Mouse (Mus musculus): ENCODE data around the gene Myo1e. TPM values are rescaled to one million over a fixed set of nuclear protein-coding genes. Genes with fewer than 3 reads are reported as not detected.

Gene Myo1e
- polyA plus RNA-seq, 1 experiment from 2014 or later: 17.0 TPM

- no peak for TF ChIP-seq CTCF (IDR thresholded peaks at IDR 0.05; ENCODE audit: low read depth)
These were observed 188.9 kb downstream of the Myo1e start for GRCm38 (mm10) chr9:70396083-70396482.

GRCm38 (mm10) chr9:70401937-70402539 is 194.9 kb downstream of the Myo1e start:
- ATAC-seq (replicated peaks; ENCODE audit: low FRiP score, low read depth) (no peak), DNase-seq (ENCODE audit: low spot score) (no peak)
- peaks cover 6% of the 10 kb centered on the region; the same call in 1 of the 2 replicates for H3K36me3 ChIP-seq (ENCODE audit: insufficient read depth, low read length)
- no peaks in the 10 kb centered on the region for H3K4me1 ChIP-seq (replicated peaks; ENCODE audit: insufficient read depth, low read length)
- H3K9me3 ChIP-seq (replicated peaks; ENCODE audit: low read length): no peaks in the 10 kb centered on the region
- no peak overlapping the region for H3K4me2 ChIP-seq (ENCODE audit: low read length)
- no peak overlapping the region for H3K27ac ChIP-seq
- H3K27me3 ChIP-seq (ENCODE audit: insufficient read depth, low read length): no peaks in the 10 kb centered on the region
- no peak overlapping the region for H3K9ac ChIP-seq (ENCODE audit: low read depth, low read length)
- WGBS: 85% methylated on average over 8 of the region's 8 CpGs
- no peak for TF ChIP-seq CTCF (IDR thresholded peaks at IDR 0.05; ENCODE audit: low read depth)
- H3K4me3 ChIP-seq (replicated peaks; ENCODE audit: low read depth, low read length): no peak overlapping the region

More at GRCm38 (mm10) chr9:70396083-70396482, 188.9 kb downstream of the Myo1e start:
- no peak overlapping the region for H3K27ac ChIP-seq
- H3K4me1 ChIP-seq (replicated peaks; ENCODE audit: insufficient read depth, low read length): no peaks in the 10 kb centered on the region
- peaks cover 19% of the 10 kb centered on the region for H3K36me3 ChIP-seq (ENCODE audit: insufficient read depth, low read length)
- WGBS: 78% methylated on average over 2 of the region's 2 CpGs
- no peaks in the 10 kb centered on the region for H3K27me3 ChIP-seq (ENCODE audit: insufficient read depth, low read length)
- H3K9ac ChIP-seq (ENCODE audit: low read depth, low read length): no peak overlapping the region
- DNase-seq (ENCODE audit: low spot score) (no peak), ATAC-seq (replicated peaks; ENCODE audit: low FRiP score, low read depth) (no peak)
- H3K4me2 ChIP-seq (ENCODE audit: low read length): no peak overlapping the region
- no peaks in the 10 kb centered on the region for H3K9me3 ChIP-seq (replicated peaks; ENCODE audit: low read length)
- no peak overlapping the region for H3K4me3 ChIP-seq (replicated peaks; ENCODE audit: low read depth, low read length)

- H3K27ac ChIP-seq: no peak overlapping the region
- peaks cover 35% of the 10 kb centered on the region for H3K36me3 ChIP-seq (ENCODE audit: insufficient read depth, low read length)
- WGBS: 90% methylated on average over 3 of the region's 3 CpGs
- no peaks in the 10 kb centered on the region for H3K4me1 ChIP-seq (replicated peaks; ENCODE audit: insufficient read depth, low read length)
- no peak overlapping the region for H3K4me3 ChIP-seq (replicated peaks; ENCODE audit: low read depth, low read length)
- H3K27me3 ChIP-seq (ENCODE audit: insufficient read depth, low read length): no peaks in the 10 kb centered on the region
- H3K4me2 ChIP-seq (ENCODE audit: low read length): no peak overlapping the region
- no peaks in the 10 kb centered on the region for H3K9me3 ChIP-seq (replicated peaks; ENCODE audit: low read length)
- ATAC-seq (replicated peaks; ENCODE audit: low FRiP score, low read depth): no peak
- no peak for DNase-seq (ENCODE audit: low spot score)
- TF ChIP-seq CTCF (IDR thresholded peaks at IDR 0.05; ENCODE audit: low read depth): no peak
- H3K9ac ChIP-seq (ENCODE audit: low read depth, low read length): no peak overlapping the region
These were observed 199.4 kb downstream of the Myo1e start for GRCm38 (mm10) chr9:70406596-70406995.

GRCm38 (mm10) chr9:70408791-70409190 is 201.6 kb downstream of the Myo1e start:
- no peak overlapping the region for H3K27ac ChIP-seq
- H3K9me3 ChIP-seq (replicated peaks; ENCODE audit: low read length): no peaks in the 10 kb centered on the region
- H3K4me1 ChIP-seq (replicated peaks; ENCODE audit: insufficient read depth, low read length): no peaks in the 10 kb centered on the region
- H3K4me2 ChIP-seq (ENCODE audit: low read length): no peak overlapping the region
- DNase-seq (ENCODE audit: low spot score) (peak; percentile 50), ATAC-seq (replicated peaks; ENCODE audit: low FRiP score, low read depth) (no peak)
- WGBS: 89% methylated on average over 3 of the region's 3 CpGs
- peak; percentile 70 for TF ChIP-seq CTCF (IDR thresholded peaks at IDR 0.05; ENCODE audit: low read depth)
- H3K4me3 ChIP-seq (replicated peaks; ENCODE audit: low read depth, low read length): no peak overlapping the region
- H3K27me3 ChIP-seq (ENCODE audit: insufficient read depth, low read length): no peaks in the 10 kb centered on the region
- no peak overlapping the region for H3K9ac ChIP-seq (ENCODE audit: low read depth, low read length)
- peaks cover 45% of the 10 kb centered on the region for H3K36me3 ChIP-seq (ENCODE audit: insufficient read depth, low read length)

- no peak overlapping the region for H3K4me3 ChIP-seq (replicated peaks; ENCODE audit: low read depth, low read length)
These were observed 202.6 kb downstream of the Myo1e start for GRCm38 (mm10) chr9:70409743-70410142.

GRCm38 (mm10) chr9:70410668-70411067 is 203.5 kb downstream of the Myo1e start:
- 50% methylated on average over 11 of the region's 11 CpGs for WGBS
- TF ChIP-seq CTCF (IDR thresholded peaks at IDR 0.05; ENCODE audit: low read depth): no peak
- H3K4me1 ChIP-seq (replicated peaks; ENCODE audit: insufficient read depth, low read length): no peaks in the 10 kb centered on the region
- DNase-seq (ENCODE audit: low spot score) (no peak), ATAC-seq (replicated peaks; ENCODE audit: low FRiP score, low read depth) (no peak)
- H3K4me3 ChIP-seq (replicated peaks; ENCODE audit: low read depth, low read length): no peak overlapping the region
- no peaks in the 10 kb centered on the region for H3K27me3 ChIP-seq (ENCODE audit: insufficient read depth, low read length)
- H3K36me3 ChIP-seq (ENCODE audit: insufficient read depth, low read length): peaks cover 45% of the 10 kb centered on the region
- H3K9me3 ChIP-seq (replicated peaks; ENCODE audit: low read length): no peaks in the 10 kb centered on the region
- H3K9ac ChIP-seq (ENCODE audit: low read depth, low read length): no peak overlapping the region
- H3K4me2 ChIP-seq (ENCODE audit: low read length): no peak overlapping the region
- no peak overlapping the region for H3K27ac ChIP-seq

More at GRCm38 (mm10) chr9:70409743-70410142, 202.6 kb downstream of the Myo1e start:
- no peak for DNase-seq (ENCODE audit: low spot score)
- 92% methylated on average over 8 of the region's 8 CpGs for WGBS
- H3K4me1 ChIP-seq (replicated peaks; ENCODE audit: insufficient read depth, low read length): no peaks in the 10 kb centered on the region
- no peak overlapping the region for H3K27ac ChIP-seq
- H3K9ac ChIP-seq (ENCODE audit: low read depth, low read length): no peak overlapping the region
- peaks cover 45% of the 10 kb centered on the region for H3K36me3 ChIP-seq (ENCODE audit: insufficient read depth, low read length)
- H3K4me2 ChIP-seq (ENCODE audit: low read length): no peak overlapping the region
- H3K27me3 ChIP-seq (ENCODE audit: insufficient read depth, low read length): no peaks in the 10 kb centered on the region
- TF ChIP-seq CTCF (IDR thresholded peaks at IDR 0.05; ENCODE audit: low read depth): no peak
- no peak for ATAC-seq (replicated peaks; ENCODE audit: low FRiP score, low read depth)
- no peaks in the 10 kb centered on the region for H3K9me3 ChIP-seq (replicated peaks; ENCODE audit: low read length)

GRCm38 (mm10) chr9:70413038-70413437 is 205.9 kb downstream of the Myo1e start:
- Histone ChIP-seq H3K4me2 (ENCODE audit: low read length) (no peak overlapping the region), H3K36me3 (ENCODE audit: insufficient read depth, low read length) (peaks cover 40% of the 10 kb centered on the region), H3K9me3 (replicated peaks; ENCODE audit: low read length) (no peaks in the 10 kb centered on the region), H3K27me3 (ENCODE audit: insufficient read depth, low read length) (no peaks in the 10 kb centered on the region), H3K4me3 (replicated peaks; ENCODE audit: low read depth, low read length) (no peak overlapping the region), H3K9ac (ENCODE audit: low read depth, low read length) (no peak overlapping the region), H3K27ac (no peak overlapping the region), H3K4me1 (replicated peaks; ENCODE audit: insufficient read depth, low read length) (no peaks in the 10 kb centered on the region)
- WGBS: 88% methylated on average over 7 of the region's 7 CpGs
- DNase-seq (ENCODE audit: low spot score): no peak
- no peak for TF ChIP-seq CTCF (IDR thresholded peaks at IDR 0.05; ENCODE audit: low read depth)
- no peak for ATAC-seq (replicated peaks; ENCODE audit: low FRiP score, low read depth)
